Mouse (Mus musculus): ENCODE data around the gene Asic4.

GRCm38 (mm10) chr1:75504256-75505045 is 54.2 kb downstream of the Asic4 start:
- no peak for TF ChIP-seq CTCF (IDR thresholded peaks at IDR 0.05; ENCODE audit: low read depth)
- TF ChIP-seq EP300 (IDR thresholded peaks at IDR 0.05; ENCODE audit: low read depth), result no peak

All from liver, embryonic 14.5 days (tissue).